Mouse (Mus musculus) ES-E14 (cell line): ENCODE data around the gene 4933402J07Rik. TPM values are rescaled to one million over a fixed set of nuclear protein-coding genes. Genes with fewer than 3 reads are reported as not detected.

Source experiments
- DNase-seq: peaks from one replicate; pipeline ENCODE4 v3.0.0-alpha.2; 2013; ENCODE audit warnings: low read depth, low spot score
- H3K27ac ChIP-seq: 2 replicates; pipeline ENCODE4 v1.5.1; 2012; ENCODE audit warnings: low read depth, mild to moderate bottlenecking, low read length, moderate library complexity, mixed read lengths; ENCODE audit not compliant: poor library complexity, insufficient read depth, severe bottlenecking
- H3K36me3 ChIP-seq: 2 replicates; pipeline ENCODE4 v1.6.1; 2012; ENCODE audit warnings: mild to moderate bottlenecking, low read length, moderate library complexity, mixed read lengths; ENCODE audit not compliant: control insufficient read depth, poor library complexity, insufficient read depth, severe bottlenecking
- H3K4me1 ChIP-seq, 2 experiments: fragments of 150-350 bp in 1 of 2; sonication (generic) in 1 of 2; 2 replicates each; pipeline ENCODE4 v1.6.1; 2012; ENCODE audit warnings: low read length in 2 of 2, mild to moderate bottlenecking in 1 of 2, mixed read lengths in 1 of 2; ENCODE audit not compliant: control insufficient read depth in 2 of 2, insufficient read depth in 2 of 2, poor library complexity in 1 of 2
- H3K4me3 ChIP-seq, 2 experiments: fragments of 150-350 bp in 1 of 2; sonication (generic) in 1 of 2; 2 replicates each; pipeline ENCODE4 v1.5.1; 2012; ENCODE audit warnings: low read length in 2 of 2, low read depth in 1 of 2, mild to moderate bottlenecking in 1 of 2, mixed read lengths in 1 of 2; ENCODE audit not compliant: insufficient read depth in 1 of 2, poor library complexity in 1 of 2, severe bottlenecking in 1 of 2
- H3K9ac ChIP-seq: 2 replicates; pipeline ENCODE4 v1.6.1; 2012; ENCODE audit warnings: low read depth, mild to moderate bottlenecking, low read length, mixed read lengths; ENCODE audit not compliant: poor library complexity, insufficient read depth, severe bottlenecking
- H3K9me3 ChIP-seq: fragments of 150-350 bp; sonication (generic); 2 replicates; pipeline ENCODE4 v1.6.1; 2012; ENCODE audit warnings: low read depth, mild to moderate bottlenecking, low read length; ENCODE audit not compliant: control insufficient read depth, insufficient read depth
- CHD2 ChIP-seq: IDR thresholded peaks from 2 replicates; pipeline ENCODE4 v1.6.1; 2014; ENCODE audit warnings: mild to moderate bottlenecking, low read depth, low read length, inconsistent platforms
- HCFC1 ChIP-seq: IDR thresholded peaks from 2 replicates; pipeline ENCODE4 v1.6.1; 2012; ENCODE audit warnings: low read length, inconsistent platforms, borderline replicate concordance; ENCODE audit not compliant: insufficient read depth
- MAFK ChIP-seq: IDR thresholded peaks from 2 replicates; pipeline ENCODE4 v1.6.1; 2014; ENCODE audit warnings: mild to moderate bottlenecking, low read depth, low read length, inconsistent platforms; ENCODE audit not compliant: insufficient read depth
- ZC3H11A ChIP-seq: IDR thresholded peaks from 2 replicates; pipeline ENCODE4 v1.6.1; 2012; ENCODE audit warnings: low read depth, mild to moderate bottlenecking, inconsistent platforms, low read length, borderline replicate concordance
- ZNF384 ChIP-seq: IDR thresholded peaks from 2 replicates; pipeline ENCODE4 v1.6.1; 2012; ENCODE audit warnings: low read depth, low read length, inconsistent platforms
- in situ Hi-C, 2 experiments: fragments of 600-800 bp; cut with MboI; formaldehyde crosslinking; loops; one replicate each; pipeline ENCODE4 v1.15.1; 2025; ENCODE audit warnings: low sequenced_read_pairs in 2 of 2, inconsistent platforms in 1 of 2; ENCODE audit not compliant: unreplicated experiment in 2 of 2
- total RNA-seq: library from RNA; depleted of rRNA; stranded (reverse); fragments of 300-350 nt; gene quantifications from 2 replicates; pipeline ENCODE4 v1.2.3, GENCODE M21; 2012

The 4933402J07Rik gene
- total RNA-seq, 1 experiment = not detected

- Histone ChIP-seq H3K9ac (no peak overlapping the region; the same call in 1 of the 2 replicates), H3K4me3 (peak overlapping the region in 1 of 2 experiments; percentile 3; a peak in 3 of 4 replicates), H3K4me1 (peaks cover 3 to 4% of the 10 kb centered on the region in 2 experiments; a peak in 3 of 4 replicates), H3K9me3 (no peaks in the 10 kb centered on the region), H3K36me3 (no peaks in the 10 kb centered on the region), H3K27ac (peak overlapping the region; percentile 50; the same call in 1 of the 2 replicates)
- in situ Hi-C loops = no loop called here
- TF ChIP-seq ZC3H11A (no peak), CHD2 (no peak), MAFK (no peak), ZNF384 (no peak), HCFC1 (no peak)
- DNase-seq = no peak
Measured at GRCm38 (mm10) chr8:87570564-87570855, 6.9 kb downstream of the 4933402J07Rik start.

GRCm38 (mm10) chr8:87570880-87571279, 7.2 kb downstream of the 4933402J07Rik start:
- Histone ChIP-seq H3K27ac (peak overlapping the region; percentile 50; the same call in 1 of the 2 replicates), H3K36me3 (no peaks in the 10 kb centered on the region), H3K4me3 (peak overlapping the region in 1 of 2 experiments; percentile 3; a peak in 2 of 4 replicates), H3K9ac (no peak overlapping the region), H3K9me3 (no peaks in the 10 kb centered on the region), H3K4me1 (peaks cover 3 to 4% of the 10 kb centered on the region in 2 experiments; a peak in 3 of 4 replicates)
- TF ChIP-seq HCFC1 = no peak
- TF ChIP-seq ZC3H11A = no peak
- TF ChIP-seq MAFK = no peak
- no peak for TF ChIP-seq ZNF384
- no peak for TF ChIP-seq CHD2
- in situ Hi-C loops = no loop called here
- DNase-seq = peak; percentile 44

- Histone ChIP-seq H3K4me1 (no peaks in the 10 kb centered on the region; a peak in 1 of 4 replicates), H3K9ac (no peak overlapping the region), H3K27ac (no peak overlapping the region), H3K9me3 (no peaks in the 10 kb centered on the region), H3K4me3 (no peak overlapping the region), H3K36me3 (no peaks in the 10 kb centered on the region)
- DNase-seq = peak; percentile 53
- in situ Hi-C loops = loop anchor here (10.0 to 25.0 kb wide), 2 partner anchors 151 to 418 kb away; no protein-coding TSS in a partner anchor
- TF ChIP-seq ZC3H11A (peak; percentile 87), ZNF384 (no peak), HCFC1 (no peak)
Measured at GRCm38 (mm10) chr8:87594272-87594671, 30.6 kb downstream of the 4933402J07Rik start.

GRCm38 (mm10) chr8:87602731-87603130, 39.1 kb downstream of the 4933402J07Rik start:
- DNase-seq = no peak
- no peaks in the 10 kb centered on the region for H3K36me3 ChIP-seq
- H3K9ac ChIP-seq = no peak overlapping the region
- no peak overlapping the region for H3K27ac ChIP-seq
- H3K4me3 ChIP-seq = no peak overlapping the region
- no peaks in the 10 kb centered on the region for H3K4me1 ChIP-seq
- TF ChIP-seq ZNF384 (no peak), HCFC1 (no peak), MAFK (no peak), CHD2 (no peak), ZC3H11A (no peak)
- H3K9me3 ChIP-seq = no peaks in the 10 kb centered on the region
- in situ Hi-C loops = no loop called here

GRCm38 (mm10) chr8:87609110-87609509, 45.5 kb downstream of the 4933402J07Rik start:
- H3K9me3 ChIP-seq = no peaks in the 10 kb centered on the region
- no peak overlapping the region for H3K27ac ChIP-seq
- no peaks in the 10 kb centered on the region for H3K4me1 ChIP-seq
- no peak overlapping the region for H3K9ac ChIP-seq
- no peaks in the 10 kb centered on the region for H3K36me3 ChIP-seq
- H3K4me3 ChIP-seq = no peak overlapping the region
- in situ Hi-C loops = no loop called here
- DNase-seq = no peak
- TF ChIP-seq HCFC1 (no peak), ZC3H11A (no peak), MAFK (no peak), ZNF384 (no peak), CHD2 (no peak)
